Comparison of ENCODE assay signal across 23 mouse cellular contexts in the genomic region with DNA sequence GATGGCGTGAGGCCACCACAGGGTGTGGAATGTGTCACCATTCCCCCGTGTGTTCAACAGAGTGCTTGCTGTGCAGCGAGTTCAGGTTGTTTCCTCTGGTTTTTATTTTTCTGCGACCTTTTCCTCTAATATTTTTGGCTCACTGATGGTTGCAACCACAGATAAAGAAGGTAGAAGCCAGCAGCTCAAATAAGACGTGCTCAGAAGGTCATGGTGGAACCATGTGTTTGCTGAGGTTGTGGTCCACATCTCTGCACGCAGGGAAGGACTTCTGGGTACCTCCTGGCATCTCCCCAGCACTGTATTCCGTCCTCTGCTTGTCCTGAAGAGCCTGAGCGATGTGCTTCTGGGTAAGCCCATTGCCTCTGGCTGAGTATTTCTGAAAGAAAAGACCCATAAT. TPM values are rescaled to one million over a fixed set of nuclear protein-coding genes. Genes with fewer than 3 reads are reported as not detected.
"Had no signal": no experiment of that assay in that cellular context is flagged by ENCODE, and none has a peak within 500 bp of the region (broad histone marks: within the 10 kb centered on the region; RNA-seq: fewer than 3 reads in every experiment).

No protein-coding gene starts in this region.

- DNase-seq: lung, adult 2 months; lung, postnatal 14 days; lung, postnatal 36 days; midbrain, embryonic 14.5 days; right cerebral cortex, postnatal 14 days; thymus, adult 2 months; thymus, postnatal 25 days; thymus, postnatal 4 days had no signal

- ATAC-seq: lung, postnatal 0 days; midbrain, embryonic 16.5 days had no signal

- H3K27ac ChIP-seq: lung, embryonic 15.5 days; macrophage; midbrain, embryonic 12.5 days; neural tube, embryonic 12.5 days; stomach, embryonic 15.5 days; stomach, postnatal 0 days had no signal

- H3K4me2 ChIP-seq: lung, embryonic 15.5 days; midbrain, embryonic 12.5 days; neural tube, embryonic 12.5 days; stomach, embryonic 15.5 days had no signal

- H3K9me3 ChIP-seq: lung, embryonic 15.5 days; midbrain, embryonic 12.5 days; neural tube, embryonic 12.5 days; stomach, embryonic 15.5 days had no signal

- H3K36me3 ChIP-seq: lung, embryonic 15.5 days; midbrain, embryonic 12.5 days; neural tube, embryonic 12.5 days; stomach, embryonic 15.5 days had no signal

- H3K4me3 ChIP-seq: lung, embryonic 15.5 days; megakaryocyte, embryonic 14.5 days; midbrain, embryonic 12.5 days; neural tube, embryonic 12.5 days; stomach, embryonic 15.5 days had no signal

- H3K4me1 ChIP-seq: stomach, embryonic 15.5 days had no signal

- H3K9ac ChIP-seq: lung, embryonic 15.5 days; midbrain, embryonic 12.5 days; neural tube, embryonic 12.5 days; stomach, embryonic 15.5 days had no signal

RNA-seq across cellular contexts. Expression of a gene that starts 1.6 kb away (rescaled TPM):
- total RNA-seq: megakaryocyte progenitor cell, adult 5-6 weeks; monocyte, adult 5-6 weeks; neutrophil, adult 5-6 weeks had no signal
- polyA plus RNA-seq: macrophage had no signal

RNA-seq across cellular contexts. Expression of a gene that starts 5.9 kb away (rescaled TPM):
- total RNA-seq: megakaryocyte progenitor cell, adult 5-6 weeks; monocyte, adult 5-6 weeks; neutrophil, adult 5-6 weeks had no signal
- polyA plus RNA-seq: lung, adult 2 months; lung, embryonic 15.5 days; lung, postnatal 0 days; macrophage; midbrain, embryonic 16.5 days; neural tube, embryonic 12.5 days; neural tube, embryonic 14.5 days; spleen, adult 2 months; thymus, adult 2 months; urinary bladder, adult 2 months had no signal

RNA-seq across cellular contexts. Expression of a gene that starts 29.8 kb away (rescaled TPM):
- total RNA-seq: monocyte, adult 5-6 weeks; neutrophil, adult 5-6 weeks had no signal
- polyA plus RNA-seq: macrophage; midbrain, embryonic 12.5 days; neural tube, embryonic 12.5 days had no signal
